Mouse (Mus musculus): ENCODE measurements around the gene Stc2. TPM values are rescaled to one million over a fixed set of nuclear protein-coding genes. Genes with fewer than 3 reads are reported as not detected.

Stc2 gene
- polyA plus RNA-seq, 1 experiment from 2014 or later = 1.5 TPM

GRCm38 (mm10) chr11:31359283-31359902 lies 10.5 kb downstream of the Stc2 start:
- Histone ChIP-seq H3K4me3 (ENCODE audit: low read length) (no peak overlapping the region), H3K4me1 (ENCODE audit: control insufficient read depth, insufficient read depth, low read depth, low read length) (no peaks in the 10 kb centered on the region), H3K27ac (ENCODE audit: low read depth, low read length) (no peak overlapping the region), H3K4me2 (ENCODE audit: low read length) (no peak overlapping the region), H3K9ac (ENCODE audit: low read depth, low read length) (no peak overlapping the region), H3K27me3 (replicated peaks; ENCODE audit: control insufficient read depth, insufficient read depth, low read length) (no peaks in the 10 kb centered on the region), H3K9me3 (ENCODE audit: control insufficient read depth, low read length) (no peaks in the 10 kb centered on the region), H3K36me3 (ENCODE audit: control insufficient read depth, insufficient read depth, low read length) (no peaks in the 10 kb centered on the region)
- ATAC-seq = no peak
- 86% methylated on average over 6 of the region's 6 CpGs for WGBS

GRCm38 (mm10) chr11:31358453-31358852 lies 11.4 kb downstream of the Stc2 start:
- Histone ChIP-seq H3K4me2 (ENCODE audit: low read length) (no peak overlapping the region), H3K9ac (ENCODE audit: low read depth, low read length) (no peak overlapping the region), H3K27me3 (replicated peaks; ENCODE audit: control insufficient read depth, insufficient read depth, low read length) (no peaks in the 10 kb centered on the region), H3K4me3 (ENCODE audit: low read length) (no peak overlapping the region), H3K36me3 (ENCODE audit: control insufficient read depth, insufficient read depth, low read length) (no peaks in the 10 kb centered on the region), H3K4me1 (ENCODE audit: control insufficient read depth, insufficient read depth, low read depth, low read length) (no peaks in the 10 kb centered on the region), H3K27ac (ENCODE audit: low read depth, low read length) (no peak overlapping the region), H3K9me3 (ENCODE audit: control insufficient read depth, low read length) (no peaks in the 10 kb centered on the region)
- WGBS = 88% methylated on average over 5 of the region's 5 CpGs
- ATAC-seq = no peak

DNA sequence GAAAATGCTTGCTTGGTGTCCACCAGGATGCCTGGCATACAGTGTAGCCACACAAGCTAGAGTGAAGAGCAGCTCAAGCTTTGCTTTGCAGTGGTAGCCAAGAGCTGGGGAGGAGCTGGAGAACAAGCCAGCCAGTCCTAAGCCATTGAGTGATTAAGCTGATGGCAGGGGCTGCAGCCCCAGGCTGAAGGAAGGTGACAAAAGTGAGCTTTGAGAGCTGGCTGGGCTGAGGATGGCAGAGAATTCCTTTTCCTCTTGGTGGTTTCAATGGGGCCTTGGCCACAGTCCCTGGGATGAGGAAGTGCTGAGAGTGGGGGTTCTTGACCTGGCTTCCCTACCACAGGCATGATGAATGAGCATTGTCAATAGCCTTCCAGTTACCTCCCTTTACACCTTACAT lies 13.0 kb downstream of the Stc2 start:
- no peaks in the 10 kb centered on the region for H3K9me3 ChIP-seq (ENCODE audit: control insufficient read depth, low read length)
- no peak overlapping the region for H3K4me3 ChIP-seq (ENCODE audit: low read length)
- H3K27me3 ChIP-seq (replicated peaks; ENCODE audit: control insufficient read depth, insufficient read depth, low read length) = no peaks in the 10 kb centered on the region
- H3K4me2 ChIP-seq (ENCODE audit: low read length) = no peak overlapping the region
- peak; percentile 30; the same call in 1 of the 2 replicates for ATAC-seq
- H3K27ac ChIP-seq (ENCODE audit: low read depth, low read length) = no peak overlapping the region
- H3K4me1 ChIP-seq (ENCODE audit: control insufficient read depth, insufficient read depth, low read depth, low read length) = no peaks in the 10 kb centered on the region
- no peak overlapping the region for H3K9ac ChIP-seq (ENCODE audit: low read depth, low read length)
- no peaks in the 10 kb centered on the region for H3K36me3 ChIP-seq (ENCODE audit: control insufficient read depth, insufficient read depth, low read length)

- no peak for ATAC-seq
- WGBS = 96% methylated on average over 1 of the region's 1 CpGs
- Histone ChIP-seq H3K27me3 (replicated peaks; ENCODE audit: control insufficient read depth, insufficient read depth, low read length) (no peaks in the 10 kb centered on the region), H3K4me3 (ENCODE audit: low read length) (no peak overlapping the region), H3K36me3 (ENCODE audit: control insufficient read depth, insufficient read depth, low read length) (no peaks in the 10 kb centered on the region), H3K27ac (ENCODE audit: low read depth, low read length) (no peak overlapping the region), H3K9me3 (ENCODE audit: control insufficient read depth, low read length) (no peaks in the 10 kb centered on the region), H3K4me2 (ENCODE audit: low read length) (no peak overlapping the region), H3K9ac (ENCODE audit: low read depth, low read length) (no peak overlapping the region), H3K4me1 (ENCODE audit: control insufficient read depth, insufficient read depth, low read depth, low read length) (no peaks in the 10 kb centered on the region)
Measured at GRCm38 (mm10) chr11:31355737-31356136, 14.1 kb downstream of the Stc2 start.

GRCm38 (mm10) chr11:31354514-31354913 lies 15.4 kb downstream of the Stc2 start:
- no peak overlapping the region for H3K4me3 ChIP-seq (ENCODE audit: low read length)
- no peak overlapping the region for H3K4me2 ChIP-seq (ENCODE audit: low read length)
- H3K4me1 ChIP-seq (ENCODE audit: control insufficient read depth, insufficient read depth, low read depth, low read length) = no peaks in the 10 kb centered on the region
- no peak overlapping the region for H3K27ac ChIP-seq (ENCODE audit: low read depth, low read length)
- H3K36me3 ChIP-seq (ENCODE audit: control insufficient read depth, insufficient read depth, low read length) = no peaks in the 10 kb centered on the region
- no peak overlapping the region for H3K9ac ChIP-seq (ENCODE audit: low read depth, low read length)
- no peaks in the 10 kb centered on the region for H3K9me3 ChIP-seq (ENCODE audit: control insufficient read depth, low read length)
- 71% methylated on average over 1 of the region's 1 CpGs for WGBS
- no peak for ATAC-seq
- H3K27me3 ChIP-seq (replicated peaks; ENCODE audit: control insufficient read depth, insufficient read depth, low read length) = no peaks in the 10 kb centered on the region

Other genes starting within 250 kb of the Stc2 start
- not detected in 2 replicates for gene Gm17332, start 187.6 kb downstream of the Stc2 start, polyA plus RNA-seq (2015; fragmentation: Nextera tagmentation; extraction: Ambion mirVana)

Data from hindbrain, embryonic 16.5 days (tissue).